Mouse (Mus musculus): ENCODE data around the gene Ddx19b. TPM values are rescaled to one million over a fixed set of nuclear protein-coding genes. Genes with fewer than 3 reads are reported as not detected.

Ddx19b gene
- 12.1 TPM for polyA plus RNA-seq (2014; fragmentation: Illumina TruSeq; extraction: RNeasy Lipid Tissue Mini Kit (QIAGEN cat#74804); ENCODE audit: low read depth, low replicate concordance)

GRCm38 (mm10) chr8:111031572-111031971 is at the start of gene Ddx19b:
TSS of gene Ddx19b (minus strand) at chr8:111031751.

GRCm38 (mm10) chr8:111056158-111056663 is 24.7 kb upstream of the Ddx19b start, which contains the start of gene Exosc6:
TSS of gene Exosc6 (plus strand) at chr8:111056339.

GRCm38 (mm10) chr8:111032916-111033315 is 1.4 kb upstream of the Ddx19b start, which contains the start of gene Aars:
TSS of gene Aars (plus strand) at chr8:111033144.

GRCm38 (mm10) chr8:110997547-110998531 is 33.7 kb downstream of the Ddx19b start, which contains the start of gene Ddx19a:
TSS of gene Ddx19a (minus strand) at chr8:110997800.

Other genes with a start within 250 kb of the Ddx19b start
- gene Il34, start 225.8 kb downstream of the Ddx19b start, polyA plus RNA-seq (2014; fragmentation: Illumina TruSeq; extraction: RNeasy Lipid Tissue Mini Kit (QIAGEN cat#74804); ENCODE audit: low read depth, low replicate concordance), result 39.2 TPM
- gene Cog4, start 185.2 kb downstream of the Ddx19b start, polyA plus RNA-seq (2014; fragmentation: Illumina TruSeq; extraction: RNeasy Lipid Tissue Mini Kit (QIAGEN cat#74804); ENCODE audit: low read depth, low replicate concordance), result 62.1 TPM
- gene Sf3b3, start 185.0 kb downstream of the Ddx19b start, polyA plus RNA-seq (2014; fragmentation: Illumina TruSeq; extraction: RNeasy Lipid Tissue Mini Kit (QIAGEN cat#74804); ENCODE audit: low read depth, low replicate concordance), result 38.6 TPM
- gene Fuk, start 129.3 kb downstream of the Ddx19b start, polyA plus RNA-seq (2014; fragmentation: Illumina TruSeq; extraction: RNeasy Lipid Tissue Mini Kit (QIAGEN cat#74804); ENCODE audit: low read depth, low replicate concordance), result 9.1 TPM
- 112 TPM for gene St3gal2, start 111.8 kb downstream of the Ddx19b start, polyA plus RNA-seq (2014; fragmentation: Illumina TruSeq; extraction: RNeasy Lipid Tissue Mini Kit (QIAGEN cat#74804); ENCODE audit: low read depth, low replicate concordance)
- gene Ddx19a, start 34.0 kb downstream of the Ddx19b start, polyA plus RNA-seq (2014; fragmentation: Illumina TruSeq; extraction: RNeasy Lipid Tissue Mini Kit (QIAGEN cat#74804); ENCODE audit: low read depth, low replicate concordance), result 38.7 TPM
- 35.5 TPM for gene Aars, start 1.4 kb upstream of the Ddx19b start, polyA plus RNA-seq (2014; fragmentation: Illumina TruSeq; extraction: RNeasy Lipid Tissue Mini Kit (QIAGEN cat#74804); ENCODE audit: low read depth, low replicate concordance)
- 0.63 TPM for gene Exosc6, start 24.6 kb upstream of the Ddx19b start, polyA plus RNA-seq (2014; fragmentation: Illumina TruSeq; extraction: RNeasy Lipid Tissue Mini Kit (QIAGEN cat#74804); ENCODE audit: low read depth, low replicate concordance)
- gene Clec18a, start 60.7 kb upstream of the Ddx19b start, polyA plus RNA-seq (2014; fragmentation: Illumina TruSeq; extraction: RNeasy Lipid Tissue Mini Kit (QIAGEN cat#74804); ENCODE audit: low read depth, low replicate concordance), result 23.4 TPM
- 14.6 TPM for gene Pdpr, start 62.9 kb upstream of the Ddx19b start, polyA plus RNA-seq (2014; fragmentation: Illumina TruSeq; extraction: RNeasy Lipid Tissue Mini Kit (QIAGEN cat#74804); ENCODE audit: low read depth, low replicate concordance)
- 49.2 TPM for gene Glg1, start 227.5 kb upstream of the Ddx19b start, polyA plus RNA-seq (2014; fragmentation: Illumina TruSeq; extraction: RNeasy Lipid Tissue Mini Kit (QIAGEN cat#74804); ENCODE audit: low read depth, low replicate concordance)